Mouse (Mus musculus) neural tube, embryonic 14.5 days (tissue): ENCODE results near the gene Abca2. TPM values are rescaled to one million over a fixed set of nuclear protein-coding genes. Genes with fewer than 3 reads are reported as not detected.
A peak's percentile ranks its signal among the peaks of the same experiment; 100 is the strongest.

Source experiments
- ATAC-seq: fragments of 200-750 bp; cut with Nextera tagmentation; 2 replicates; pipeline ENCODE4 v1.8.0; 2017; ENCODE audit warnings: low read depth, mild to moderate bottlenecking, moderate TSS enrichment, moderate library complexity
- H3K27ac ChIP-seq: fragments of 300-500 bp; sonication (generic); 2 replicates; pipeline ENCODE4 v1.5.1; 2014; ENCODE audit warnings: low read depth, mild to moderate bottlenecking, control low read depth, low read length, moderate library complexity, mixed read lengths
- H3K27me3 ChIP-seq: fragments of 300-500 bp; sonication (generic); 2 replicates; pipeline ENCODE4 v1.6.1; 2014; ENCODE audit warnings: low read length; ENCODE audit not compliant: control insufficient read depth, insufficient read depth
- H3K36me3 ChIP-seq: fragments of 300-500 bp; sonication (generic); 2 replicates; pipeline ENCODE4 v1.6.1; 2014; ENCODE audit warnings: low read length, mixed read lengths; ENCODE audit not compliant: control insufficient read depth, insufficient read depth
- H3K4me1 ChIP-seq: fragments of 300-500 bp; sonication (generic); 2 replicates; pipeline ENCODE4 v1.6.1; 2014; ENCODE audit warnings: low read length; ENCODE audit not compliant: control insufficient read depth, insufficient read depth
- H3K4me2 ChIP-seq: fragments of 300-500 bp; sonication (generic); 2 replicates; pipeline ENCODE4 v1.6.1; 2014; ENCODE audit warnings: mild to moderate bottlenecking, low read depth, low read length, control low read depth
- H3K4me3 ChIP-seq: fragments of 300-500 bp; sonication (generic); 2 replicates; pipeline ENCODE4 v1.5.1; 2014; ENCODE audit warnings: low read depth, low read length, control low read depth, mixed read lengths
- H3K9ac ChIP-seq: fragments of 300-500 bp; sonication (generic); replicated peaks from 2 replicates; pipeline ENCODE4 v1.6.1; 2014; ENCODE audit warnings: low read depth, mild to moderate bottlenecking, control low read depth, low read length, mixed read lengths
- H3K9me3 ChIP-seq: fragments of 300-500 bp; sonication (generic); 2 replicates; pipeline ENCODE4 v1.6.1; 2016; ENCODE audit warnings: low read length; ENCODE audit not compliant: control insufficient read depth
- WGBS: fragments of 180-500 bp; shearing (Covaris S2); extraction: QIAGEN DNeasy Blood & Tissue Kit; methylation state at CpG from one replicate; pipeline ENCODE4 v1.1.7; 2014; 5-methylcytosine and 5-hydroxymethylcytosine counted together
- polyA plus RNA-seq: library from polyadenylated mRNA; unstranded; fragments of >200 nt; fragmentation: Nextera tagmentation; extraction: Ambion mirVana; gene quantifications from 2 replicates; pipeline ENCODE4 v1.2.1, GENCODE M21; 2014

The Abca2 gene
- 16.2 and 17.0 TPM in 2 replicates for polyA plus RNA-seq

DNA sequence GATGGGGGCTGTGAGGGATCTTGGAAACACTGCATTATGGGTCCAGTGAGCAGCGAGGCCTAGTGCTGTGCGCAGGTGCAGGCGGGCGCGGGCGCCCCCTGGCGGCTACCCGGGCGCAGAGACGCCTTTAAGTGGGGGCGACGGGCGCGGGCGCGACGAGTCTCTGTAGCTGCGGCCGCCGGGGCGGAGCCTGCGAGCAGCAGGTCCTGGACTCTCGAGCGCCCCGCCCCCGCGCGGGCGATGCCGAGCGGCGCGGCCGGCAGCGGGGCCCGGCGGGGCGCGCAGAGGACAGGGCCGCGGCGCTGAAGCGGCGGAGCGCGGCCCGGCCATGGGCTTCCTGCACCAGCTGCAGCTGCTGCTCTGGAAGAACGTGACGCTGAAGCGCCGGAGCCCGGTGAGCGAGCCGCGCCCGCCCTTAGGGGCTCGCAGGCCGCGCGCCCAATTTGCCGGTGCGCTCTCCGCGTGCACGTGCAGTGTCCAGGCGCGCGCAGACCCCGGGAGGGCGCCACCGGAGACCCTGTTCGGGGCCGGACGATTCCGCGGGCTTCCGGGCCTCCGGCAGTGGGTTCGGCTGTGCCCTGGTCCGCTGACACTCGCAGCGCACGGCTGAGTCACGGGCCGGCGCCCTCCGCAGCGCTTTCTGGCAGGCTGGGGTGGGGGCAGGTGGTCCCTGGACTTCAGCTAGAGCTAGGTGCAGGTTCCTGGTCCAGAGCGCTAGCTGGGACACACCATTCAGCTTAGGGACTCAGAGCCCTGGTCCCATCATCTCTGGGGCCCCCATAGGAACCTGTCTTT is at the start of gene Abca2:
TSS of gene Abca2 (plus strand) at position 262 of the 795 bp plus-strand sequence.
- Histone ChIP-seq H3K27me3 (no peaks in the 10 kb centered on the region), H3K4me3 (peak within 1 kb of the TSS; percentile 82), H3K27ac (peak within 1 kb of the TSS; percentile 90), H3K4me1 (peaks cover 20% of the 10 kb centered on the region), H3K9me3 (no peaks in the 10 kb centered on the region), H3K4me2 (peak within 1 kb of the TSS; percentile 73), H3K36me3 (no peaks in the 10 kb centered on the region), H3K9ac (peak within 1 kb of the TSS; percentile 87)
- WGBS: under 1% methylated on average over 81 of the region's 89 CpGs
- ATAC-seq: peak; percentile 92

GRCm38 (mm10) chr2:25384492-25384891 is 44.0 kb upstream of the Abca2 start:
- H3K27me3 ChIP-seq: no peaks in the 10 kb centered on the region
- 82% methylated on average over 5 of the region's 5 CpGs for WGBS
- no peaks in the 10 kb centered on the region for H3K4me1 ChIP-seq
- no peak overlapping the region for H3K27ac ChIP-seq
- H3K4me2 ChIP-seq: no peak overlapping the region
- H3K4me3 ChIP-seq: no peak overlapping the region
- no peaks in the 10 kb centered on the region for H3K9me3 ChIP-seq
- no peak overlapping the region for H3K9ac ChIP-seq
- ATAC-seq: no peak
- H3K36me3 ChIP-seq: no peaks in the 10 kb centered on the region

DNA sequence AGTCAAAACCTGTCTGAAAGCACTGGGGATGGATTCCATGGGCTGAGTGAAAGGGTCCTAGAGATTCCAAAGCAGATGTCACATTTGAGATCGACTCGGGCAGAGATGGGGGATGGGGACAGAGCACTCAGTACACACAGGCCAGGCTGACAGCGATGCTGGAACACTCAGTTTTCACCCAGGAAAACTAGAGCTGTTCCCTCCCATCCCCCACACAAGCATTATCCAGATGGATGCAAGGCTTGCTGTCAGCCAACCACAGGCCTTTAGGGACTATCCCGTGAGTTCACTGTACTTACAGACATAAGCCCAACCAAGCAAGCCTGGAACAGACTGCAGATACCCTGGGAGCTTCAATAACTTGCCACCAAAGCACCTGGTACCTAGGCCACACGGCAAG is 37.2 kb upstream of the Abca2 start:
- Histone ChIP-seq H3K4me1 (peaks cover 6% of the 10 kb centered on the region; the same call in 1 of the 2 replicates), H3K27me3 (peaks cover 14% of the 10 kb centered on the region), H3K27ac (no peak overlapping the region), H3K9ac (no peak overlapping the region), H3K4me2 (no peak overlapping the region), H3K36me3 (no peaks in the 10 kb centered on the region), H3K9me3 (no peaks in the 10 kb centered on the region), H3K4me3 (no peak overlapping the region)
- ATAC-seq: no peak
- WGBS: 68% methylated on average over 5 of the region's 5 CpGs

DNA sequence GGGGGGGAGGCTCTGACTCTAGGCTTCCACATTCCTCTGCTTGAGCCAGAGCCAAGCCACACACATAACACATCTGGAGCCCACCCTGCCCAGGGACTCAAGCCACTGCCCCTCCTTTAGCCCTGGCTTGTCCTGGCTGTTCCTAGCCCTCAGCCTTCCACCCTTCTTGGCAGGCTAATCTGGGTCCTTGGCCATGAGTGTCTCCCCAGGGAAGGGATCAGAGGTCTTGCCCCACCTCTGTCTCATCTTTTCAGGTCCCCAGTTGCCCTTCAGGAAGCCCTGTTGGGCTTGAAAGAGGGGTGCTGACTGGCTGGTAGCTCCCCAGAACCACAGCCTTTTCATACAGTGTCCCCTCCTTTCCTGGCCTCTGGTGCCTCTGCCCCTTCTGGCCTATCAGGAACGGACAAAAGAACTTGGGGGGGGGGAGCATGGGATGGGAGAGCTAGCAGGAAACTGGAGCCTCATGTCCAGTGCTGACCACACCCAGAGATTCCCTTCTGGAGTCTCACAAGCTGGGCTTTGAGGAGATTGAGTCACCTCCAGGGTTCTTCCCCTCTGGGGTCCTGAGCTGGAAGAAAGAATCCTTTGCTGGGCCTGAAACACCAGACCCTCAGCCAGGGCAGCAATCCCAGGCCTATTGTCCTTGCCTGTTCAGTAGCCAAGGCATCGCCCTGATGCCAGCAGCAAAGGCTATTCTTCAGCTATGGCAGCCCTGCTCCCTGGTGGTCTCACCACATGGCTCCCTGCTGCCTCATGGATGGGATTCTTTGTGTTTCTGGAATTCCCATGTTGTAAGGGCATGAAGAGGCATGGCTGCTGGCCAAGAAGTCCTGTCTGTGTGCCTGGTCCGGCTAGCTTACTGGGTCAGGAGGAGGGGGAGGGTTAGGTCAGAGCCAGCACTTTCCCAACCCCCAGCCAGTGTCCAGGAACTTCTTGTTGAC is 34.0 kb upstream of the Abca2 start:
- Histone ChIP-seq H3K4me3 (no peak overlapping the region), H3K27ac (no peak overlapping the region)

DNA sequence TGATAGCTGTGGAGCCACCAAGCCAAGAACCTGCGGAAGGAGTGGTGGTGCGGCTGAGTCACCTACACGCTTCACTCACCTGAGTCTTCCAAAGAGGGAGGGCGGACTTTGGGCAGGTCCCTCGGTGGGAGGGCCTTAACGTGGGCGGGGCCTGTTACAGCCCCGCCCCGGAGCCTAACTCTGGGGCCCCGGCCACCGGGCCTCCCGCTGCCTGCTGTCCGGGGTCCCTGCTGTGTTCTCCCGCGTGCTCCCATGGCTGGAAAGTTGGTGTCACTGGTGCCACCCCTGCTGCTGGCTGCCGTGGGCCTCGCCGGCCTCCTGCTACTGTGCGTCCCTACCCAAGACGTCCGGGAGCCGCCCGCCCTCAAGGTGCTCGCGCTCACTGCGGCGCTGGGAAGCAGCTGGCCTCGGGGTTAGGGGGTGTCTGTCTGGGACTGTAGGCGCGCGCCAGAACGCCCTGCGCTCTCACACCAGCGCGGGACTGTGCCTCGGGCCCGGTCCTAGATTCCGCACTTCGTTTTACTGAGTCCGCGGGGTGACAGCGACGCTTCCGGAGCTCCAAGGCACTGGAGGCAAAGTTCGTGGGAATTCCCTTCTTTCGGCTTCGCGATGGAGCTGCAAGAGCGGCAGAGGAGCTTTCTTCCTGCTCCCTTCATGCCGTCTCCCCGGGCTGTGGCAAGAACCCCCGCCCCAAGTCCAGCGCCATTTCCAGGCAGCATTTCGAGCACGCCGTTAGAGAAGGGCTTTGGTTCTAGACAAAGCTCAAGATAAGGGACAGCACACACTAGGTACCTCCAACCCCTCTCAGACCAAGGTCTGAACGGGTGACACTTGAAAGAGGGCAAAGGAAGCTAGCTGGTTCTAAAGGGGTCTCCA is 32.5 kb upstream of the Abca2 start, which contains the start of gene Entpd2:
TSS of gene Entpd2 (plus strand) at position 154 of the 876 bp plus-strand sequence.
- Histone ChIP-seq H3K4me1 (peaks cover 11% of the 10 kb centered on the region; the same call in 1 of the 2 replicates), H3K27me3 (peaks cover 44% of the 10 kb centered on the region), H3K27ac (no peak within 1 kb of the TSS), H3K9ac (no peak within 1 kb of the TSS), H3K4me2 (peak within 1 kb of the TSS; percentile 47), H3K36me3 (no peaks in the 10 kb centered on the region), H3K9me3 (no peaks in the 10 kb centered on the region), H3K4me3 (peak within 1 kb of the TSS; percentile 26)
- WGBS: 2% methylated on average over 57 of the region's 57 CpGs
- no peak for ATAC-seq

More for the DNA sequence above, 34.0 kb upstream of the Abca2 start:
- Histone ChIP-seq H3K27me3 (peaks cover 39% of the 10 kb centered on the region), H3K9ac (no peak overlapping the region), H3K4me1 (peaks cover 6% of the 10 kb centered on the region; the same call in 1 of the 2 replicates), H3K4me2 (no peak overlapping the region), H3K36me3 (no peaks in the 10 kb centered on the region), H3K9me3 (no peaks in the 10 kb centered on the region)
- ATAC-seq: 0 out of 2 replicates have a peak, but pooled peaks have one; percentile 31
- 32% methylated on average over 3 of the region's 3 CpGs for WGBS

DNA sequence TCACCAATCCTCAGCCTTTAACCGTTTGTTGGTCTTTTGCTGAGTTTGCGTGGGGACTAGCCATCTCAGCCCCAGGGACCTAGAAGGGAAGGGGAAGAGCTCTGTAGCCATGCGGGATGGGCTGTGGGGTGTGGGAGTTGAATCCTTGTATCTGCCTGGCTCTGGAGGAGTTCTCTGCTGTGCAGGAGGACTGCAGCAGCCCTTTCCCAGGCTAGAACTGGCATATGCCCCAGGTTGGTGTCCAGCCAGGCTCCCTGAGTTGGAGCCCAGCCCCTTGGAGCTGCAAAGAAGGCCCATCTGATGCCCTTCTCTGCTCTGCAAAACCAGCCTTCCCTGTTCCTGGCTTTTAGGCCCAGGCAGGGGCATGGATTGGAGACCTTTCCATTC is 31.9 kb upstream of the Abca2 start:
- H3K27ac ChIP-seq: no peak overlapping the region
- H3K4me1 ChIP-seq: peaks cover 11% of the 10 kb centered on the region; the same call in 1 of the 2 replicates
- H3K9me3 ChIP-seq: no peaks in the 10 kb centered on the region
- no peak overlapping the region for H3K9ac ChIP-seq
- H3K27me3 ChIP-seq: peaks cover 44% of the 10 kb centered on the region
- ATAC-seq: no peak
- WGBS: 37% methylated on average over 3 of the region's 3 CpGs
- no peaks in the 10 kb centered on the region for H3K36me3 ChIP-seq
- H3K4me3 ChIP-seq: peak overlapping the region; percentile 26; the same call in 1 of the 2 replicates
- H3K4me2 ChIP-seq: peak overlapping the region; percentile 47; the same call in 1 of the 2 replicates

DNA sequence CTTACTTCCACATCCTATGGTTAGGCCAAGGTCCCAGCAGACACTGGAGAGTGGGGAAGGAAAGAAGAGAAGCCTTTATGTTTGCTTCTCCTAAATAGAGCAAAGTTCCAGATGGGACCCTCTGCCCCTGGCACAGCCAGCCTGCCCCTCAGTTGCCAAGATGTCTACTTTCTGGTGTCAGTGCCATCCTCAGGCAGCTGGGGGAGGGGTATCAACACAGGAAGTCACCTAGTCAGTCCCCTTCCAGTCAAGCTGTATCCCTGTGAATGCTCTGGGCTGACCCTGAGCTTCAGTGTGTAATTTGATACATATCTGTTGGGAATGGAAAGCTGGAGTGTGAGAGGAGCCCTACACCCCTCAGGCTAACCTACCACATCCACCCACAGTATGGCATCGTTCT is 31.5 kb upstream of the Abca2 start:
- Histone ChIP-seq H3K36me3 (no peaks in the 10 kb centered on the region), H3K27me3 (peaks cover 44% of the 10 kb centered on the region), H3K9ac (no peak overlapping the region), H3K4me2 (no peak overlapping the region), H3K9me3 (no peaks in the 10 kb centered on the region), H3K4me1 (peaks cover 11% of the 10 kb centered on the region; the same call in 1 of the 2 replicates), H3K4me3 (no peak overlapping the region), H3K27ac (no peak overlapping the region)
- no peak for ATAC-seq
- 60% methylated on average over 1 of the region's 1 CpGs for WGBS

DNA sequence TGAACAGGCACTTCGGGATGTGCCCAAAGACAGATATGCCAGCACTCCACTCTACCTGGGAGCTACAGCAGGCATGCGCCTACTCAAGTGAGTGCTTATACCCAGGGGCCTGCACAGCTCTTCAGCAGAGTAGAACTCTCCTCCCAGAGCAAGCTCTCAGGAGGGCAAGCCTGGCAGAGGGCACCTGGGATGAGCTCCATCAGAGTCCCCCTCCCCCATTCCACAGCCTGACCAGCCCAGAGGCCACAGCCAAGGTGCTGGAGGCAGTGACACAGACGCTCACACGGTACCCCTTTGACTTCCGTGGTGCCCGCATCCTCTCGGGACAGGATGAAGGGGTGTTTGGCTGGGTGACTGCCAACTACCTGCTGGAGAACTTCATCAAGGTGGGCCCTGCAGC is 30.4 kb upstream of the Abca2 start:
- peaks cover 44% of the 10 kb centered on the region for H3K27me3 ChIP-seq
- no peak overlapping the region for H3K9ac ChIP-seq
- 88% methylated on average over 7 of the region's 7 CpGs for WGBS
- peaks cover 11% of the 10 kb centered on the region; the same call in 1 of the 2 replicates for H3K4me1 ChIP-seq
- H3K4me3 ChIP-seq: no peak overlapping the region
- ATAC-seq: no peak
- no peak overlapping the region for H3K4me2 ChIP-seq
- H3K36me3 ChIP-seq: no peaks in the 10 kb centered on the region
- no peaks in the 10 kb centered on the region for H3K9me3 ChIP-seq
- H3K27ac ChIP-seq: no peak overlapping the region
